Mouse (Mus musculus): ENCODE results near the gene Gm11232.

Gene Gm11232

GRCm38 (mm10) chr4:71757865-71758264 lies at the start of gene Gm11232:
TSS of gene Gm11232 (minus strand) at chr4:71757965.
- DNase-seq, result no peak

GRCm38 (mm10) chr4:71805977-71806534 lies 48.3 kb upstream of the Gm11232 start:
- DNase-seq, result no peak

- no peak for DNase-seq
These were observed 7.8 kb upstream of the Gm11232 start for GRCm38 (mm10) chr4:71765529-71765928.

GRCm38 (mm10) chr4:71765071-71765470 lies 7.3 kb upstream of the Gm11232 start:
- DNase-seq, result no peak

- peak in 1 of 2 experiments; percentile 0 for DNase-seq
These were observed 1.1 kb downstream of the Gm11232 start for GRCm38 (mm10) chr4:71756441-71757221.

GRCm38 (mm10) chr4:71745741-71746140 lies 12.0 kb downstream of the Gm11232 start:
- DNase-seq, result no peak

- DNase-seq, result no peak
These were observed 21.2 kb downstream of the Gm11232 start for GRCm38 (mm10) chr4:71736529-71736928.

GRCm38 (mm10) chr4:71735261-71735660 lies 22.5 kb downstream of the Gm11232 start:
- no peak for DNase-seq

GRCm38 (mm10) chr4:71729401-71729800 lies 28.4 kb downstream of the Gm11232 start:
- no peak for DNase-seq

- DNase-seq, result no peak
These were observed 30.2 kb downstream of the Gm11232 start for GRCm38 (mm10) chr4:71727611-71728010.

GRCm38 (mm10) chr4:71727056-71727455 lies 30.7 kb downstream of the Gm11232 start:
- DNase-seq, result no peak

GRCm38 (mm10) chr4:71725889-71726288 lies 31.9 kb downstream of the Gm11232 start:
- DNase-seq, result no peak

Measured in lung, adult 18-20 months (tissue).